Mouse (Mus musculus): ENCODE results near the gene Socs3.

Socs3 gene

GRCm38 (mm10) chr11:117969945-117970872, at the start of gene Socs3:
Socs3 (minus strand) TSS chr11:117970047.
- peak; percentile 99 for DNase-seq

- peak; percentile 29 for DNase-seq
Observed at GRCm38 (mm10) chr11:118018328-118018727, 48.5 kb upstream of the Socs3 start.

GRCm38 (mm10) chr11:118015381-118016145, 45.7 kb upstream of the Socs3 start:
- no peak for DNase-seq

GRCm38 (mm10) chr11:118014391-118014995, 44.6 kb upstream of the Socs3 start:
- DNase-seq: no peak

GRCm38 (mm10) chr11:118013339-118013738, 43.5 kb upstream of the Socs3 start:
- no peak for DNase-seq

- no peak for DNase-seq
Observed at GRCm38 (mm10) chr11:118012595-118012994, 42.7 kb upstream of the Socs3 start.

GRCm38 (mm10) chr11:118009865-118010571, 40.2 kb upstream of the Socs3 start:
- no peak for DNase-seq

GRCm38 (mm10) chr11:118008843-118009242, 39.0 kb upstream of the Socs3 start:
- DNase-seq: no peak

GRCm38 (mm10) chr11:118008144-118008805, 38.4 kb upstream of the Socs3 start:
- DNase-seq: no peak

GRCm38 (mm10) chr11:118007460-118008143, 37.8 kb upstream of the Socs3 start:
- peak; percentile 32 for DNase-seq

GRCm38 (mm10) chr11:118004217-118004616, 34.4 kb upstream of the Socs3 start:
- DNase-seq: no peak

- DNase-seq: no peak
Observed at GRCm38 (mm10) chr11:118003718-118004117, 33.9 kb upstream of the Socs3 start.

GRCm38 (mm10) chr11:118003176-118003575, 33.3 kb upstream of the Socs3 start:
- DNase-seq: no peak

- DNase-seq: no peak
Observed at GRCm38 (mm10) chr11:118000565-118001215, 30.8 kb upstream of the Socs3 start.

- DNase-seq: no peak
Observed at GRCm38 (mm10) chr11:118000083-118000482, 30.2 kb upstream of the Socs3 start.

- DNase-seq: no peak
Observed at GRCm38 (mm10) chr11:117999260-117999934, 29.6 kb upstream of the Socs3 start.

- DNase-seq: no peak
Observed at GRCm38 (mm10) chr11:117998356-117998755, 28.5 kb upstream of the Socs3 start.

GRCm38 (mm10) chr11:117997085-117997484, 27.2 kb upstream of the Socs3 start:
- DNase-seq: no peak

- DNase-seq: no peak
Observed at GRCm38 (mm10) chr11:117996066-117996465, 26.2 kb upstream of the Socs3 start.

- no peak for DNase-seq
Observed at GRCm38 (mm10) chr11:117995661-117996060, 25.8 kb upstream of the Socs3 start.

Data from lung, postnatal 14 days (tissue).